Mouse (Mus musculus) embryonic facial prominence, embryonic 14.5 days (tissue): ENCODE measurements around the gene Baz2b. TPM values are rescaled to one million over a fixed set of nuclear protein-coding genes. Genes with fewer than 3 reads are reported as not detected.

Experiments used
- ATAC-seq: fragments of 200-750 bp; cut with Nextera tagmentation; 2 replicates; pipeline ENCODE4 v1.8.0; 2017; ENCODE audit warnings: low read depth, moderate number of reproducible peaks, moderate TSS enrichment
- DNase-seq: peaks from one replicate; pipeline ENCODE4 v3.0.0-alpha.2; 2015; ENCODE audit warnings: low spot score
- H3K27ac ChIP-seq: fragments of 300-500 bp; sonication (generic); replicated peaks from 2 replicates; pipeline ENCODE4 v1.5.1; 2014; ENCODE audit warnings: low read depth, mild to moderate bottlenecking, low read length, moderate library complexity
- H3K27me3 ChIP-seq: fragments of 300-500 bp; sonication (generic); replicated peaks from 2 replicates; pipeline ENCODE4 v1.6.1; 2014; ENCODE audit warnings: low read length; ENCODE audit not compliant: control insufficient read depth, insufficient read depth
- H3K36me3 ChIP-seq: fragments of 300-500 bp; sonication (generic); 2 replicates; pipeline ENCODE4 v1.6.1; 2014; ENCODE audit warnings: low read length, mixed read lengths; ENCODE audit not compliant: control insufficient read depth, insufficient read depth
- H3K4me1 ChIP-seq: fragments of 300-500 bp; sonication (generic); 2 replicates; pipeline ENCODE4 v1.6.1; 2014; ENCODE audit warnings: antibody characterized with exemption, low read length; ENCODE audit not compliant: control insufficient read depth, insufficient read depth
- H3K4me2 ChIP-seq: fragments of 300-500 bp; sonication (generic); 2 replicates; pipeline ENCODE4 v1.6.1; 2014; ENCODE audit warnings: low read depth, mild to moderate bottlenecking, low read length, moderate library complexity, mixed read lengths
- H3K4me3 ChIP-seq: fragments of 300-500 bp; sonication (generic); 2 replicates; pipeline ENCODE4 v1.5.1; 2014; ENCODE audit warnings: low read depth, mild to moderate bottlenecking, low read length
- H3K9ac ChIP-seq: fragments of 300-500 bp; sonication (generic); 2 replicates; pipeline ENCODE4 v1.6.1; 2014; ENCODE audit warnings: low read depth, mild to moderate bottlenecking, low read length, moderate library complexity, mixed read lengths
- H3K9me3 ChIP-seq: fragments of 300-500 bp; sonication (generic); 2 replicates; pipeline ENCODE4 v1.6.1; 2016; ENCODE audit warnings: low read length; ENCODE audit not compliant: control insufficient read depth
- WGBS: fragments of 180-500 bp; shearing (Covaris S2); extraction: QIAGEN DNeasy Blood & Tissue Kit; methylation state at CpG from one replicate; pipeline ENCODE4 v1.1.7; 2014; 5-methylcytosine and 5-hydroxymethylcytosine counted together
- polyA plus RNA-seq: library from polyadenylated mRNA; unstranded; fragments of >200 nt; fragmentation: Nextera tagmentation; extraction: Ambion mirVana; gene quantifications from 2 replicates; pipeline ENCODE4 v1.2.1, GENCODE M21; 2014

Gene Baz2b
- polyA plus RNA-seq, 1 experiment from 2014 or later = 44.1 TPM

- 93% methylated on average over 5 of the region's 5 CpGs for WGBS
- H3K27me3 ChIP-seq = no peaks in the 10 kb centered on the region
- H3K4me2 ChIP-seq = no peak overlapping the region
- H3K9ac ChIP-seq = no peak overlapping the region
- H3K4me3 ChIP-seq = no peak overlapping the region
- H3K27ac ChIP-seq = no peak overlapping the region
- H3K9me3 ChIP-seq = no peaks in the 10 kb centered on the region
- H3K36me3 ChIP-seq = peaks cover 35% of the 10 kb centered on the region
- ATAC-seq = no peak
- DNase-seq = no peak
- peaks cover 9% of the 10 kb centered on the region; the same call in 1 of the 2 replicates for H3K4me1 ChIP-seq
Measured at GRCm38 (mm10) chr2:59976680-59977079, 233.0 kb downstream of the Baz2b start.

- no peaks in the 10 kb centered on the region for H3K9me3 ChIP-seq
- DNase-seq = no peak
- WGBS = 91% methylated on average over 6 of the region's 6 CpGs
Measured at GRCm38 (mm10) chr2:59975772-59976171, 233.9 kb downstream of the Baz2b start.

GRCm38 (mm10) chr2:59973962-59974361, 235.7 kb downstream of the Baz2b start:
- ATAC-seq = no peak
- Histone ChIP-seq H3K36me3 (peaks cover 43% of the 10 kb centered on the region), H3K27me3 (no peaks in the 10 kb centered on the region), H3K4me1 (no peaks in the 10 kb centered on the region), H3K9me3 (no peaks in the 10 kb centered on the region), H3K27ac (no peak overlapping the region), H3K9ac (no peak overlapping the region), H3K4me3 (no peak overlapping the region), H3K4me2 (no peak overlapping the region)
- 87% methylated on average over 5 of the region's 5 CpGs for WGBS
- no peak for DNase-seq

More at GRCm38 (mm10) chr2:59975772-59976171, 233.9 kb downstream of the Baz2b start:
- Histone ChIP-seq H3K4me3 (no peak overlapping the region), H3K27me3 (no peaks in the 10 kb centered on the region), H3K4me2 (no peak overlapping the region), H3K4me1 (peaks cover 9% of the 10 kb centered on the region; the same call in 1 of the 2 replicates), H3K9ac (no peak overlapping the region), H3K36me3 (peaks cover 35% of the 10 kb centered on the region), H3K27ac (no peak overlapping the region)
- no peak for ATAC-seq

DNA sequence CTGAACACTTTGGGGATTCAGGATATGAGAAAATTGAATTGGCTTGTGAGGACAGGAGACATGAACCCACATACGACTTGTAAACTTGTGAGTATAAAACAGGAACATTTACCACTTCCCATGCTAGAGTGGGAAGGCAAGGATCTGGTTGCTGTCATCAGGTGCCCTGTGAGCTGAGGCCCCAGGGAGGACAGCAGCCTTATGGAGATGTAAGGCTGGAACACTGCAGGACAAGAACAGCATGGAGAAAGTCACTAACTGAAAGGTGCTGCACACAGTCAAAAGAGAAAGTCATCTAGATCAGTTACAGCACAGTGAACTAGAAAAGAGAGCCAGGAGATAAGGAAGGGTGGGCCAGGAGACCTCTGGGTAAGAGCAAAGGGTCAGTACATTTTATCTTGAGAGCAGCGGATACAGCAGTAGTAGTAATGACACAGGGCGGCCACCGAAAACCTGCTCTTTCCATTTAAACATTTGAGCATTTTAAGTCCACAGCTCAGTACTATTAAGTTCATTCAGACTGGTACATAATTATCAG, 236.5 kb downstream of the Baz2b start:
- WGBS = 89% methylated on average over 4 of the region's 4 CpGs
- H3K36me3 ChIP-seq = peaks cover 47% of the 10 kb centered on the region
- ATAC-seq = no peak

GRCm38 (mm10) chr2:59970511-59970910, 239.1 kb downstream of the Baz2b start:
- Histone ChIP-seq H3K4me3 (no peak overlapping the region), H3K9me3 (no peaks in the 10 kb centered on the region), H3K27ac (no peak overlapping the region), H3K4me2 (no peak overlapping the region), H3K4me1 (no peaks in the 10 kb centered on the region), H3K9ac (no peak overlapping the region), H3K27me3 (no peaks in the 10 kb centered on the region), H3K36me3 (peaks cover 47% of the 10 kb centered on the region)
- 71% methylated on average over 9 of the region's 9 CpGs for WGBS
- ATAC-seq (no peak), DNase-seq (no peak)

More for the DNA sequence above, 236.5 kb downstream of the Baz2b start:
- Histone ChIP-seq H3K4me3 (no peak overlapping the region), H3K9me3 (no peaks in the 10 kb centered on the region), H3K9ac (no peak overlapping the region), H3K27ac (no peak overlapping the region), H3K4me1 (no peaks in the 10 kb centered on the region), H3K27me3 (no peaks in the 10 kb centered on the region), H3K4me2 (no peak overlapping the region)
- DNase-seq = no peak

- no peak for ATAC-seq
- H3K9ac ChIP-seq = no peak overlapping the region
- no peaks in the 10 kb centered on the region for H3K9me3 ChIP-seq
- no peak overlapping the region for H3K27ac ChIP-seq
- DNase-seq = no peak
- H3K36me3 ChIP-seq = peaks cover 37% of the 10 kb centered on the region
- H3K4me1 ChIP-seq = no peaks in the 10 kb centered on the region
- no peaks in the 10 kb centered on the region for H3K27me3 ChIP-seq
- no peak overlapping the region for H3K4me3 ChIP-seq
- no peak overlapping the region for H3K4me2 ChIP-seq
- WGBS = 88% methylated on average over 10 of the region's 10 CpGs
Measured at GRCm38 (mm10) chr2:59969099-59969498, 240.5 kb downstream of the Baz2b start.

DNA sequence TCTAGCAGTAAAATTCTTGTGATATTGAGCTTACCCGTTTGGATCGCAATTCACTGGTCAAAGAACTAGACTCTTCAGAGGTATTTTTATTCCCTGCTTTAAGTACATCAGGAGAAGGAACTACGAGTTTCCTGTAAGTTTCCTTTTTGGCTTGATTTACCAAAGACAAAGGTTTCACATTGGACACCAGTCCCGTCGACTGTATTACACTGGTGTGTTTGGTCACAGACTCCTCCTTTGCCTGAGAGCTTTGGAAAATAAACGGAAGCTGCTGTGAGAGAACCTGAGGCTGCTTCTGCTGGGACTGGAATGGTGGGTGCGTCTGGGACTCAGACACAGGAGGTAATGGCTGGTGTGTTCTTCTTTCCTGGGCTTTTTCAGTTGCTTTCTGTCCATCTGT, 241.0 kb downstream of the Baz2b start:
- no peak overlapping the region for H3K9ac ChIP-seq
- H3K4me2 ChIP-seq = no peak overlapping the region
- H3K9me3 ChIP-seq = no peaks in the 10 kb centered on the region
- H3K4me1 ChIP-seq = no peaks in the 10 kb centered on the region
- DNase-seq = no peak
- no peak overlapping the region for H3K27ac ChIP-seq
- H3K4me3 ChIP-seq = no peak overlapping the region
- WGBS = 80% methylated on average over 7 of the region's 7 CpGs
- no peaks in the 10 kb centered on the region for H3K27me3 ChIP-seq
- no peak for ATAC-seq
- H3K36me3 ChIP-seq = peaks cover 37% of the 10 kb centered on the region

GRCm38 (mm10) chr2:59966454-59966853, 243.2 kb downstream of the Baz2b start:
- Histone ChIP-seq H3K27ac (no peak overlapping the region), H3K4me1 (no peaks in the 10 kb centered on the region), H3K4me2 (no peak overlapping the region), H3K9ac (no peak overlapping the region), H3K4me3 (no peak overlapping the region), H3K36me3 (peaks cover 50% of the 10 kb centered on the region), H3K27me3 (no peaks in the 10 kb centered on the region), H3K9me3 (no peaks in the 10 kb centered on the region)
- 70% methylated on average over 6 of the region's 6 CpGs for WGBS
- DNase-seq (peak; percentile 42), ATAC-seq (peak; percentile 53; the same call in 1 of the 2 replicates)

DNA sequence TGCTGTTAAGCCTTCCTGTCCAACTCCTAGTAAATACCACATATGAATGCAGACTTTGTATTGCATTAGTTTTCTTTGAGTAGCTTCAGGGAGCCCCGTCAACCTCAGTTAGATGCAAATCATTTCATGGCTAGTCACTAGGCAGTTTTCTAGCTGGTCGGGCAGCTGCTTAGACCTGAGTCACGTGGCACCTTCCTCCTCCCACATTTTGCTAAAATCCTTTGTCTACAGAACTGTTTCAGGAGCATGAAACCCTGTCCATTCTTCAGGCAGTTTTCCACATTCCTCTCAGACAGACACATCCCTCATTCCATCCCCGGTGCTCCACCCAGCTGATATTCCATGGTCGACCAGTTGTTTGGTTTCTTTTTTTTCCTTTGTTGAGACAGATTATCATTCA, 246.6 kb downstream of the Baz2b start:
- DNase-seq = peak; percentile 29
- peaks cover 55% of the 10 kb centered on the region for H3K36me3 ChIP-seq
- no peak overlapping the region for H3K4me2 ChIP-seq
- no peak overlapping the region for H3K4me3 ChIP-seq
- no peak for ATAC-seq
- WGBS = 66% methylated on average over 5 of the region's 5 CpGs
- no peaks in the 10 kb centered on the region for H3K9me3 ChIP-seq
- H3K9ac ChIP-seq = no peak overlapping the region
- H3K4me1 ChIP-seq = no peaks in the 10 kb centered on the region
- no peaks in the 10 kb centered on the region for H3K27me3 ChIP-seq
- H3K27ac ChIP-seq = no peak overlapping the region
